Mouse (Mus musculus): ENCODE results near the gene Hsd17b2. TPM values are rescaled to one million over a fixed set of nuclear protein-coding genes. Genes with fewer than 3 reads are reported as not detected.

Gene Hsd17b2
- polyA plus RNA-seq, 1 experiment, result 85.7 TPM

DNA sequence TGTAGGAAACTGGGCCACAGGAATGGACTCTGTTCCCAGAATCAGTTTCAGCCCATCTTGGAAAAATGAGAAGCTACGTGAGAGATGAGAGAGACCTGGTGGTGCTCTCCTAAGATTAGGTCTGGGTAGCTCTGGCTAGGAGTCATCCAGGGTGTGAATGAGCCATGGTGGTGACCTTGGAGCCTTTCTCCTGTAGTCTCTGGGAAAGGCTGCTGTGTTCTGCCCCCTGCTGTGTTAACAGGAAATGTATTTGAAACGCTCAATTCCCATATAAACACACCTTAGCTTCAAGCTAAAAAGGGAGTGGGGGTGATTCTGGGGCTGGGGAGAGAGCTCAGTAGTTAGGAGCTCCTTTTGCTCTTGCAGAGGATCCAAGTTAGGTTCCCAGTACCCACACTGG lies 45.7 kb downstream of the Hsd17b2 start:
- Histone ChIP-seq H3K27ac (ENCODE audit: insufficient read depth, low read depth, low read length) (no peak overlapping the region), H3K4me1 (ENCODE audit: control insufficient read depth, insufficient read depth, insufficient read length, low read length) (peaks cover 9% of the 10 kb centered on the region; the same call in 1 of the 2 replicates), H3K4me3 (ENCODE audit: low read depth, low read length) (no peak overlapping the region), H3K27me3 (ENCODE audit: control insufficient read depth, insufficient read depth, low read length) (no peaks in the 10 kb centered on the region), H3K36me3 (ENCODE audit: control insufficient read depth, insufficient read depth, low read length) (0 out of 2 replicates have a peak, but pooled peaks cover 3% of the 10 kb centered on the region)
- 46% methylated on average over 2 of the region's 2 CpGs for WGBS
- TF ChIP-seq CTCF (IDR thresholded peaks at IDR 0.05; ENCODE audit: extremely low read depth, insufficient read length, insufficient replicate concordance, low read depth, low read length) (no peak), POLR2A (IDR thresholded peaks at IDR 0.05; ENCODE audit: low read depth, low read length) (no peak)

DNA sequence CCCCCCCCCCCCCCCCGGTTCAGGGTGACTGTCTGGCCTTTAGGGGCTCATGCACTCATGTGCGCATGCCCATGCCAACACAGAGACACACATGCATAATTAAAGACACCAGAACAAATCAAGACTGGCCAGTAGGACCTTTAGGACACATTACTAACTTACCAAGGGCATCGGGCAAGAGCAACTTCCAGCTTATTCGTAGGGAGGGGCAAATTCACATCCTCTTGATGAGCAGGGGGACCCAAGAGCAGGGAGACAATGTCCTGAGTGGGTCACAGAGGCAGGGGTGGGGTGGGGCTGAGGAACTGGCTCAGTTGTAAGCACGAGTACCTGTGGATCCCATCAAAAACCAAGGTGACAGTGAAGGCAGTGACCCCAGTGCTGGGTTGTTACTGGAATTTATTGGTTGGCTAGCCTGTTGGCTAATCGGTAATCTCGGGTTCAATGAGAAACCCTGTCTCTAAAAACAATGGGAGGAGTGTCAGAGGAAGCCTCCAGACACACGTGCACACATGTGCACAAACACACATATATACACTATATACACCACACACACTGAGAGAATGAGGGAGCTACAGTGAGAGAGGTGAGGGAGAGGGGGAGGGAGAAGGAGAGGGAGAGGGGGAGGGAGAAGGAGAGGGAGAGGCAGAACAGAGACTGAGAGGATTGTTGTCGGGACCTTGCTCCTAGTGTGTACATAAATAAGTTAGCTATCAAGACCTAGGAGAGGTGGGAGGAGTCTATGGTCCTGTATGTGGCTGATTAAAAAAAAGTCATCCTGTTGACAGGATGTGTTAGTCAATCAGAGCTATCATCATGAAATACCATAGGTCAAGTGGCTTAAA lies 46.4 kb downstream of the Hsd17b2 start:
- Histone ChIP-seq H3K27ac (ENCODE audit: insufficient read depth, low read depth, low read length) (no peak overlapping the region), H3K27me3 (ENCODE audit: control insufficient read depth, insufficient read depth, low read length) (no peaks in the 10 kb centered on the region), H3K36me3 (ENCODE audit: control insufficient read depth, insufficient read depth, low read length) (peaks cover 4% of the 10 kb centered on the region; the same call in 1 of the 2 replicates), H3K4me3 (ENCODE audit: low read depth, low read length) (no peak overlapping the region), H3K4me1 (ENCODE audit: control insufficient read depth, insufficient read depth, insufficient read length, low read length) (peaks cover 7% of the 10 kb centered on the region; the same call in 1 of the 2 replicates)
- WGBS, result 52% methylated on average over 9 of the region's 9 CpGs
- TF ChIP-seq CTCF (IDR thresholded peaks at IDR 0.05; ENCODE audit: extremely low read depth, insufficient read length, insufficient replicate concordance, low read depth, low read length) (no peak), POLR2A (IDR thresholded peaks at IDR 0.05; ENCODE audit: low read depth, low read length) (no peak)

DNA sequence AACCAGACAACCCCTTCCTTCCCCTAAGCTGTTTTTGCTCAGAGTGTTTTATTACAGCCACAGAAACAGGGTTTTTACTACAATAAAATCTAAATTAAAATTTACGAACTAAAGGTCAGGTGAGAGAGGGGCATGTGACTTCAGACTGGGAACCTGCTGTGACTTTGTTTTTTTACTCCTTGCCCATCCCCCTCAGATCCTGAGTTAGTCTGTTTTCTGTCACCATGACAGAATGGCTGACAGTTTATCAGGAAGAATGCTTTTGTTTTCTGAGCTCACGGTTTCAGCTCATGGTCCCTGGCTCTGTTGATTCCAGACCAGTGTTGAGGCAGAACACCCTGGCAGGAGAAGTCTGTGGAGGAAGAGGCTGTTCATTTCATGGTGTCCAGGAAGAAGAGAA lies 47.7 kb downstream of the Hsd17b2 start:
- no peaks in the 10 kb centered on the region for H3K27me3 ChIP-seq (ENCODE audit: control insufficient read depth, insufficient read depth, low read length)
- WGBS, result 72% methylated on average over 2 of the region's 2 CpGs
- peaks cover 7% of the 10 kb centered on the region; the same call in 1 of the 2 replicates for H3K4me1 ChIP-seq (ENCODE audit: control insufficient read depth, insufficient read depth, insufficient read length, low read length)
- H3K4me3 ChIP-seq (ENCODE audit: low read depth, low read length), result no peak overlapping the region
- peaks cover 8% of the 10 kb centered on the region; the same call in 1 of the 2 replicates for H3K36me3 ChIP-seq (ENCODE audit: control insufficient read depth, insufficient read depth, low read length)
- no peak overlapping the region for H3K27ac ChIP-seq (ENCODE audit: insufficient read depth, low read depth, low read length)
- TF ChIP-seq POLR2A (IDR thresholded peaks at IDR 0.05; ENCODE audit: low read depth, low read length), result no peak
- no peak for TF ChIP-seq CTCF (IDR thresholded peaks at IDR 0.05; ENCODE audit: extremely low read depth, insufficient read length, insufficient replicate concordance, low read depth, low read length)

DNA sequence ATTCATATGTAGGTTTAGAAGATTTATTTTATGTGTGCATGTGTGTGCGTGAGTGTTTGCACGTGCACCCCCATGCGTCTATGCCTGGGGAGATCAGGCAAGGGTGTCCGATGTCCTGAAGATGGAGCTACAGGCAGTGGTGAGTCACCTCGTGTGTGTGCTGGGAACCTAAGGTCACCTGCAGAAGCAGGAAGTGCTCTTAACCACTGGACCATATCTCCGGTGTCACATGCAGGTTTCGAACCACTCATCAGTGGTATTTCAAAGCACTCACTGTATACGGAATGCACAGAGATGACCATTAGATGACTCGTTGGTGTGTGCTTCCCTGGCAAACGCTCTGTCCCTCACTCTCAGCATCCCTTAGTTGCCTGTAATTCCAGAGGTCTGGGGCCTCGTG lies 56.2 kb downstream of the Hsd17b2 start:
- peaks cover 11% of the 10 kb centered on the region for H3K36me3 ChIP-seq (ENCODE audit: control insufficient read depth, insufficient read depth, low read length)
- WGBS, result 78% methylated on average over 11 of the region's 11 CpGs
- H3K27ac ChIP-seq (ENCODE audit: insufficient read depth, low read depth, low read length), result no peak overlapping the region
- H3K4me1 ChIP-seq (ENCODE audit: control insufficient read depth, insufficient read depth, insufficient read length, low read length), result no peaks in the 10 kb centered on the region
- no peak for TF ChIP-seq CTCF (IDR thresholded peaks at IDR 0.05; ENCODE audit: extremely low read depth, insufficient read length, insufficient replicate concordance, low read depth, low read length)
- TF ChIP-seq POLR2A (IDR thresholded peaks at IDR 0.05; ENCODE audit: low read depth, low read length), result no peak
- no peak overlapping the region for H3K4me3 ChIP-seq (ENCODE audit: low read depth, low read length)
- H3K27me3 ChIP-seq (ENCODE audit: control insufficient read depth, insufficient read depth, low read length), result no peaks in the 10 kb centered on the region

DNA sequence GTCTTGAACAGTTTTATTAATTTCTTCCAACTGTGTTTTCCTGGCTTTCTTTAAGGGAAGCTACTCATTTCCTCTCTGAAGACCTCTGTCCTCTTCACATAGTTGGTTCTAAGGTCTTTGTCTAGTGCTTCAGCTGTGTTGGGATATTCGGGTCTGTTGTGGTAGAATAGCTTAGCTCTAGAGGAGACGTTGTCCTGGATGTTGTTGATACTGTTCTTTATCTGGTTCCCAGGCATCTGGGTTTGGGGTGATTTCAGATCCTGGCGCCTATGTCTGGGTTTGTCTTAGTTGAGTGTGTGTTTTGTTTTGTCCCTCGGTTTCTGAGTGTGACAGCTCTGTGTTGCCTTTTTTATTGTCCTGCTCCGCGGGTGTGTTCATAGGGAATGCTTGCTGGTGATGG lies 61.1 kb downstream of the Hsd17b2 start:
- H3K4me3 ChIP-seq (ENCODE audit: low read depth, low read length), result no peak overlapping the region
- 88% methylated on average over 6 of the region's 6 CpGs for WGBS
- no peaks in the 10 kb centered on the region; the same call in 1 of the 2 replicates for H3K4me1 ChIP-seq (ENCODE audit: control insufficient read depth, insufficient read depth, insufficient read length, low read length)
- no peak for TF ChIP-seq CTCF (IDR thresholded peaks at IDR 0.05; ENCODE audit: extremely low read depth, insufficient read length, insufficient replicate concordance, low read depth, low read length)
- no peak for TF ChIP-seq POLR2A (IDR thresholded peaks at IDR 0.05; ENCODE audit: low read depth, low read length)
- H3K27ac ChIP-seq (ENCODE audit: insufficient read depth, low read depth, low read length), result no peak overlapping the region
- H3K36me3 ChIP-seq (ENCODE audit: control insufficient read depth, insufficient read depth, low read length), result peaks cover 2% of the 10 kb centered on the region; the same call in 1 of the 2 replicates
- H3K27me3 ChIP-seq (ENCODE audit: control insufficient read depth, insufficient read depth, low read length), result no peaks in the 10 kb centered on the region

DNA sequence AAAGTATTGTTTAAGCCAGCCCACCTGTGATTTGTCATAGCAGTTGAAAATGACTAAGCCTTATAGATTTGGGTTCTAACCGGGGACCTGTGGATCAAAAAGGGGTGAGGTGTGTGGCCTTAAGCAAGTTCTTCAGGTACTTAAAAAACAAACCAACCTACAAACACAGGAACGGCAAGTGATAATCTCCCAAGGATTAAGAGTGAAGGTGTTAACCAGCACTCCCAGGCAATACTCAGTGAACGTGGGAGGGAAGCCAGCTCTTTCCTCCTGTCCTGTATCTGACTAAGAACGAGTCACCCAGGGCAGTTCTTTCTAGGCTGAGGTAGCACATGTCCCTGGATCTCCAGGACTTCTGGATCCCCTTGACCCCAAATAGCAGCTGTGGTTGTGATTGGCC lies 62.9 kb downstream of the Hsd17b2 start:
- Histone ChIP-seq H3K27me3 (ENCODE audit: control insufficient read depth, insufficient read depth, low read length) (no peaks in the 10 kb centered on the region), H3K4me1 (ENCODE audit: control insufficient read depth, insufficient read depth, insufficient read length, low read length) (no peaks in the 10 kb centered on the region; the same call in 1 of the 2 replicates), H3K36me3 (ENCODE audit: control insufficient read depth, insufficient read depth, low read length) (no peaks in the 10 kb centered on the region), H3K4me3 (ENCODE audit: low read depth, low read length) (no peak overlapping the region), H3K27ac (ENCODE audit: insufficient read depth, low read depth, low read length) (no peak overlapping the region)
- WGBS, result 31% methylated on average over 4 of the region's 4 CpGs
- TF ChIP-seq POLR2A (IDR thresholded peaks at IDR 0.05; ENCODE audit: low read depth, low read length) (no peak), CTCF (IDR thresholded peaks at IDR 0.05; ENCODE audit: extremely low read depth, insufficient read length, insufficient replicate concordance, low read depth, low read length) (no peak)

DNA sequence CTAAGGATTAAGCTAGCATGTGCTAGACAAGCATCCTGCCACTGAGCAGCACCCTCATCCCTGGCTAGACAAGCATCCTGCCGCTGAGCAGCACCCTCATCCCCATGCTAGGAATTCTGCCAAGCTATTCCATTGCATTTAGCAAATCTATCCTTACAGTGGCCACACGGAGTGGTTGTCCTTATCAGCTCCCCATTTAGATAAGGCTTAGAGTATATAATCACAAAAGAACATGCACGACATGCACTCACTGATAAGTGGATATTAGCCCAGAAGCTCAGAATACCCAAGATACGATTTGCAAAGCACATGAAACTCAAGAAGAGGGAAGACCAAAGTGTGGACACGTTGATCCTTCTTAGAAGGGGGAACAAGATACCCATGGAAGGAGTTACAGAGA lies 64.2 kb downstream of the Hsd17b2 start:
- H3K4me1 ChIP-seq (ENCODE audit: control insufficient read depth, insufficient read depth, insufficient read length, low read length), result peaks cover under 1% of the 10 kb centered on the region; the same call in 1 of the 2 replicates
- H3K36me3 ChIP-seq (ENCODE audit: control insufficient read depth, insufficient read depth, low read length), result no peaks in the 10 kb centered on the region
- TF ChIP-seq CTCF (IDR thresholded peaks at IDR 0.05; ENCODE audit: extremely low read depth, insufficient read length, insufficient replicate concordance, low read depth, low read length) (no peak), POLR2A (IDR thresholded peaks at IDR 0.05; ENCODE audit: low read depth, low read length) (no peak)
- WGBS, result 18% methylated on average over 5 of the region's 5 CpGs
- H3K27ac ChIP-seq (ENCODE audit: insufficient read depth, low read depth, low read length), result no peak overlapping the region
- no peak overlapping the region for H3K4me3 ChIP-seq (ENCODE audit: low read depth, low read length)
- H3K27me3 ChIP-seq (ENCODE audit: control insufficient read depth, insufficient read depth, low read length), result no peaks in the 10 kb centered on the region

All from small intestine, adult 2 months (tissue).